Mouse (Mus musculus): ENCODE measurements around the gene Fam217a.
"Not testable (repeated sequence)": the region's sequence is repeated elsewhere in the genome, so short reads cannot be mapped to it uniquely, and the experiment has no call there.

Fam217a gene

DNA sequence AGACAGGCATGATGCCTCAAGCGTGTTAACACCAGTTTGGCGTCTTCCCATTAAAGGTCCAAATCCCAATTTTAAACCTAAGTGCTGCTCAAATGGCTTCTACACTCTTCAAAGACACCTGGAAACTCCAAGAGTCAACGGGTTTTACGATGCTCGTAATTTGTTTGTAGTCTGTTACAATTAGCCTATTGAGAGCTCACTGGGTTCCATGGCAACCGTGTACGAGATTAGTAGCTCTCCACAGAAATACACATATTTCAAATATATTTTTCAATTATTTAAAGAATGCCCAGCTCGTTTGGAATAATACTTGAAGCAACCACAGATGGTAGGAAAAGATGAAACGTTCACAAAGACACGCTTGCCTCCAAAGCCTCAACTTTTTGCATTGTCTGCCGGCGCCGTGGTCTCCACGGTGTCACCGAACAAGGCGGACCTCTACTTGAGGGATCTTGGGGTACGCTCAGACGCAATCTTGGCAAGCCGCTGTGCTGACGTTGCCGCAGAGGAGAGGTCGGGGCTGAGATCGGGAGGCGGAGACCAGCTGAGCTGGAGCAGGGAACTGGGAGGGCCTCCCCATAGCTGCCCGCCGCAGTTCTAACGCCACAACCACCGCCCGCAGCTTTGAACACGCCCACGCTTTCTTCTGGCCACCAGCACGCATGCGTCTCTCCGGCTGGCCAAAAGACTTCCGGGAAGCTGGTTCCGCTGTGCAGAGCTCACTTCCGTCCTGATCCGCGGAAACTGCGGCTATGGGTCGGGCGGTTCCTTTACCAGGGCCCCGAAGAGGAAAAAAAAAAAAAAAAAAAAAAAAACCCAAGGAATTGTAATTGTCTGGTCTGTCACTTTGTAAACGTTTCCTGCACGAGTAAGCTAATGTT is 50.1 kb downstream of the Fam217a start:
- DNase-seq = peak; percentile 89

DNA sequence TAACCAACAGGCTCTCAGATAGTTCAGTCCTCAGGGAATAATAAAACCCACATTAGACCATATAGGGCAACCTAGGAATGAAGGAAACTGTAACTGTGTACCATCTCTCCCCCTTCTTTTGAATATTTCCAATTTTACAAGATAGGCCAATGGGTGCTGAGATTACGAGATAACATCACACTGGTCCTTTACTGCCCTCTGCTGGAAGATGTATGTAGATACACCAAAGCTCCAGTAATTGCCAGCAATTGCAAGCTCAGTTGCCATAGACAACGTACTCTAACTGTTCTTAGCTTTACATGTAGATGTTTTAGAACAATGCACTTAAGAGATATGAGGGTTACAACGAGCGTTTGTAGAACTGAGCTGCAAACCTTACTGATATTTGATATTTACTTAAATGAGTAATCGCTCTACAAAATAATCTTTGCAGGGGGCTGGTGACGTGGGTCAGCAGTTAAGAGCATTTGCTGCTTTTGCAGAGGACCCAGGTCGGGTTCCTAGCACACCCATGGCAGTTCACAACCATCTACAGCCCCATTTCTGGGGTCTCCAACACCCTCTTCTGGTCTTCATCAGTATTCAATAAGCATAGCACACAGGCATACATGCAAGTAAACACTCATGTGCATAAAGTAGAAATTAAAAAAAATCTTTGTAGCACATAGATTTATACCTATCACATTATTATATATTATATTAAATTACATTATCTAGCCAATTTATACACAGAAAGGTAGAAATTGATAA is 59.5 kb downstream of the Fam217a start:
- DNase-seq = peak; percentile 18

DNA sequence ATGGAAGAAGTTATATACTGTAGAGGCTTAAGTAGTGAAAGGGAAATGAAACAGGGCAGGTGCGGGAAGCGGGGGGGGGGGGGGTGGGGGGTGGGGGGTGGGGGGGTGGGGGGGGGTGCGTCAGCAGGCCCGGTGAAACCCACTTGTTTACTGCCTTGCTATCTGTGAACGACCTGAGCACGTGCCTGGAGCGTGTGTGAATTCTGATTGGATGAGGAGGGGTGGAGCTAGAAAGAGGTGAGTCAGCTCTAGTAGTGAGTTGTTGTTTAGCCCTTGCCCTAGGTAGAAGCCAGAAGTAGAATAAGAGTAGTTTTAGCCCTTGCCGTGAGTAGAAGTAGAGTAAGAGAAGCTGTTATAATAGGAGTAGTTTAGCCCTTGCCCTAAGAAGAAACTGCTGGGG is 62.9 kb downstream of the Fam217a start:
- DNase-seq = not testable (repeated sequence)
